Mouse (Mus musculus) lung, postnatal 0 days (tissue): ENCODE data around the gene Grin2b.

Experiments
- CTCF ChIP-seq: IDR thresholded peaks from 2 replicates; pipeline ENCODE4 v1.5.1; 2016; ENCODE audit warnings: antibody characterized with exemption, mild to moderate bottlenecking
- EP300 ChIP-seq: IDR thresholded peaks from 2 replicates; pipeline ENCODE4 v1.6.1; 2016; ENCODE audit warnings: antibody characterized with exemption, mild to moderate bottlenecking, control low read depth

GRCm38 (mm10) chr6:136040931-136041330, 132.4 kb downstream of the Grin2b start:
- TF ChIP-seq CTCF, result no peak
- TF ChIP-seq EP300, result no peak
